Mouse (Mus musculus): Measurements from ENCODE around the gene Zc3h12a. TPM values are rescaled to one million over a fixed set of nuclear protein-coding genes. Genes with fewer than 3 reads are reported as not detected.

Zc3h12a gene
- polyA plus RNA-seq, 1 experiment from 2014 or later = 1.1 TPM

GRCm38 (mm10) chr4:125132394-125132793, 4.8 kb upstream of the Zc3h12a start:
- Histone ChIP-seq H3K4me1 (ENCODE audit: control insufficient read depth in 2 of 2, insufficient read depth in 2 of 2, low read length in 2 of 2) (peaks cover 4% of the 10 kb centered on the region in 2 experiments; a peak in 1 of 4 replicates), H3K27ac (replicated peaks in 1 of 2; ENCODE audit: control insufficient read depth in 1 of 2, insufficient read depth in 1 of 2, low read depth in 2 of 2, low read length in 2 of 2) (no peak overlapping the region), H3K4me2 (ENCODE audit: low read length) (no peak overlapping the region), H3K36me3 (ENCODE audit: control insufficient read depth, insufficient read depth, low read length) (no peaks in the 10 kb centered on the region), H3K27me3 (ENCODE audit: control insufficient read depth, insufficient read depth, low read length) (no peaks in the 10 kb centered on the region), H3K9me3 (ENCODE audit: control insufficient read depth, low read length) (no peaks in the 10 kb centered on the region), H3K9ac (ENCODE audit: low read length) (no peak overlapping the region), H3K4me3 (ENCODE audit: control insufficient read depth in 1 of 2, insufficient read depth in 1 of 2, low read depth in 1 of 2, low read length in 2 of 2) (no peak overlapping the region)
- no peak for ATAC-seq (ENCODE audit: insufficient number of reproducible peaks, insufficient read depth, low FRiP score, low read depth)
- 23% methylated on average over 5 of the region's 5 CpGs for WGBS

GRCm38 (mm10) chr4:125131493-125131892, 3.9 kb upstream of the Zc3h12a start:
- no peak for ATAC-seq (ENCODE audit: insufficient number of reproducible peaks, insufficient read depth, low FRiP score, low read depth)
- no peaks in the 10 kb centered on the region for H3K27me3 ChIP-seq (ENCODE audit: control insufficient read depth, insufficient read depth, low read length)
- no peak overlapping the region for H3K4me2 ChIP-seq (ENCODE audit: low read length)
- WGBS = 32% methylated on average over 4 of the region's 4 CpGs
- no peaks in the 10 kb centered on the region for H3K9me3 ChIP-seq (ENCODE audit: control insufficient read depth, low read length)
- no peak overlapping the region for H3K27ac ChIP-seq (replicated peaks in 1 of 2; ENCODE audit: control insufficient read depth in 1 of 2, insufficient read depth in 1 of 2, low read depth in 2 of 2, low read length in 2 of 2)
- H3K36me3 ChIP-seq (ENCODE audit: control insufficient read depth, insufficient read depth, low read length) = no peaks in the 10 kb centered on the region
- H3K4me1 ChIP-seq (ENCODE audit: control insufficient read depth in 2 of 2, insufficient read depth in 2 of 2, low read length in 2 of 2) = peaks cover 8 to 12% of the 10 kb centered on the region in 2 experiments; a peak in 3 of 4 replicates
- H3K4me3 ChIP-seq (ENCODE audit: control insufficient read depth in 1 of 2, insufficient read depth in 1 of 2, low read depth in 1 of 2, low read length in 2 of 2) = no peak overlapping the region
- H3K9ac ChIP-seq (ENCODE audit: low read length) = no peak overlapping the region

DNA sequence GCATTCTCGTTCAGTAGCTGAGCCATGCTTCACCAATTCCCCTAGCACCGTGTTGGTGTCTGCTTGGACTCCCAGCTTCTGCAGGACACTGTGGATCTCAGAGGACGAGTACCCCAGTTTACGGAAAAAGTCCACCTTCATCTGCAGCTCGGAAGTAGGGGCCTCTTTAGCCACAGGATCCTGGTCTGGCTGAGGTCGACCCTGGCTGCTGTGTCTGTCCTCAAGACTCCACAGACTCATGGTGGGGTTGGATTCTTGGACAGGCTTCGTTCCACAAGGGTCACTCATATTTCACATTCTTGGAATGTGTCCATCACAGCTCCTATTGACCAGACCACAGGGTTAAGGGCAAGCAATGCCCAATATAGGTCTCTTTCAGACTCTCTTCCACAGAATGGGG, 879 bp downstream of the Zc3h12a start:
- Histone ChIP-seq H3K4me2 (ENCODE audit: low read length) (peak overlapping the region; percentile 98), H3K9me3 (ENCODE audit: control insufficient read depth, low read length) (no peaks in the 10 kb centered on the region), H3K4me1 (ENCODE audit: control insufficient read depth in 2 of 2, insufficient read depth in 2 of 2, low read length in 2 of 2) (peaks cover 30 to 39% of the 10 kb centered on the region in 2 experiments), H3K36me3 (ENCODE audit: control insufficient read depth, insufficient read depth, low read length) (peaks cover 3% of the 10 kb centered on the region; the same call in 1 of the 2 replicates), H3K27ac (replicated peaks in 1 of 2; ENCODE audit: control insufficient read depth in 1 of 2, insufficient read depth in 1 of 2, low read depth in 2 of 2, low read length in 2 of 2) (no peak overlapping the region), H3K27me3 (ENCODE audit: control insufficient read depth, insufficient read depth, low read length) (no peaks in the 10 kb centered on the region), H3K4me3 (ENCODE audit: control insufficient read depth in 1 of 2, insufficient read depth in 1 of 2, low read depth in 1 of 2, low read length in 2 of 2) (peak overlapping the region; percentile 86 to 87), H3K9ac (ENCODE audit: low read length) (no peak overlapping the region)
- ATAC-seq (ENCODE audit: insufficient number of reproducible peaks, insufficient read depth, low FRiP score, low read depth) = no peak
- WGBS = 66% methylated on average over 7 of the region's 7 CpGs

- ATAC-seq (ENCODE audit: insufficient number of reproducible peaks, insufficient read depth, low FRiP score, low read depth) = no peak
- Histone ChIP-seq H3K27me3 (ENCODE audit: control insufficient read depth, insufficient read depth, low read length) (no peaks in the 10 kb centered on the region), H3K27ac (replicated peaks in 1 of 2; ENCODE audit: control insufficient read depth in 1 of 2, insufficient read depth in 1 of 2, low read depth in 2 of 2, low read length in 2 of 2) (no peak overlapping the region), H3K9ac (ENCODE audit: low read length) (no peak overlapping the region), H3K4me3 (ENCODE audit: control insufficient read depth in 1 of 2, insufficient read depth in 1 of 2, low read depth in 1 of 2, low read length in 2 of 2) (no peak overlapping the region), H3K36me3 (ENCODE audit: control insufficient read depth, insufficient read depth, low read length) (peaks cover 6% of the 10 kb centered on the region; the same call in 1 of the 2 replicates), H3K4me2 (ENCODE audit: low read length) (no peak overlapping the region), H3K9me3 (ENCODE audit: control insufficient read depth, low read length) (no peaks in the 10 kb centered on the region), H3K4me1 (ENCODE audit: control insufficient read depth in 2 of 2, insufficient read depth in 2 of 2, low read length in 2 of 2) (peaks cover 30 to 36% of the 10 kb centered on the region in 2 experiments)
- 91% methylated on average over 3 of the region's 3 CpGs for WGBS
Measured at GRCm38 (mm10) chr4:125126186-125126585, 1.5 kb downstream of the Zc3h12a start.

DNA sequence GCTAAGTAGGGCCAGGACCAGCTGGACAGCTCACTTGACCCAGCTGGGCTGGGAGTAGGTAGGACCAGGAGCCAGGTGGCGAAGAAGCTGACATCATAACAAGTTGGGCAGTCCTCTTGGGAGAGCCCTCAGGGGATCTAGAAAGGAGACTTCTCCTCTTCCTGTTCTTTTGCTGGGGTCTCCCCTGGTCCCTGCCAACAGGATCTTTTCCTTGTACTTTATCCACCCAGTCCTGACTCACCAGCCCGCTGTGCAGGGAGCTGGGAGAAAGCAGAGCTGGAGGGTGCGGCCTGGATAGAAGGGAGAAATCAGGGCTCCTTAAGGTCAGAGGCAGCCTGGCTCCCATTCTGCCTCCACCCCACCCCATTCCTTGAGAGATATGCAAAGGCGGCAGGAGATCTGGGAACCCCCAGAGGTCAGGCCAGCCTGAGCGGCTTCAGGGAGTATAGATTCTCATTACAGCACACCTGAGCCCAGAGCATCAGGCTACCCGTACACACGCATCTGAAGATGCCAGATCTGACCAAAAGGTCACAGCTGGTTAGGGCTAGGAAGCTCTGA, 2.2 kb downstream of the Zc3h12a start:
- Histone ChIP-seq H3K4me3 (ENCODE audit: control insufficient read depth in 1 of 2, insufficient read depth in 1 of 2, low read depth in 1 of 2, low read length in 2 of 2) (no peak overlapping the region), H3K4me2 (ENCODE audit: low read length) (0 out of 2 replicates have a peak overlapping the region, but pooled peaks have one; percentile 11), H3K9ac (ENCODE audit: low read length) (no peak overlapping the region), H3K4me1 (ENCODE audit: control insufficient read depth in 2 of 2, insufficient read depth in 2 of 2, low read length in 2 of 2) (peaks cover 30 to 36% of the 10 kb centered on the region in 2 experiments), H3K27me3 (ENCODE audit: control insufficient read depth, insufficient read depth, low read length) (no peaks in the 10 kb centered on the region), H3K36me3 (ENCODE audit: control insufficient read depth, insufficient read depth, low read length) (peaks cover 12% of the 10 kb centered on the region), H3K27ac (replicated peaks in 1 of 2; ENCODE audit: control insufficient read depth in 1 of 2, insufficient read depth in 1 of 2, low read depth in 2 of 2, low read length in 2 of 2) (no peak overlapping the region), H3K9me3 (ENCODE audit: control insufficient read depth, low read length) (no peaks in the 10 kb centered on the region)
- no peak for ATAC-seq (ENCODE audit: insufficient number of reproducible peaks, insufficient read depth, low FRiP score, low read depth)
- WGBS = 82% methylated on average over 7 of the region's 7 CpGs

GRCm38 (mm10) chr4:125124424-125125209, 3.0 kb downstream of the Zc3h12a start:
- peak overlapping the region in 1 of 2 experiments; percentile 44; a peak in 1 of 4 replicates for H3K27ac ChIP-seq (replicated peaks in 1 of 2; ENCODE audit: control insufficient read depth in 1 of 2, insufficient read depth in 1 of 2, low read depth in 2 of 2, low read length in 2 of 2)
- no peak overlapping the region for H3K4me3 ChIP-seq (ENCODE audit: control insufficient read depth in 1 of 2, insufficient read depth in 1 of 2, low read depth in 1 of 2, low read length in 2 of 2)
- H3K4me2 ChIP-seq (ENCODE audit: low read length) = 0 out of 2 replicates have a peak overlapping the region, but pooled peaks have one; percentile 11
- H3K27me3 ChIP-seq (ENCODE audit: control insufficient read depth, insufficient read depth, low read length) = no peaks in the 10 kb centered on the region
- peaks cover 30 to 36% of the 10 kb centered on the region in 2 experiments for H3K4me1 ChIP-seq (ENCODE audit: control insufficient read depth in 2 of 2, insufficient read depth in 2 of 2, low read length in 2 of 2)
- peaks cover 20% of the 10 kb centered on the region for H3K36me3 ChIP-seq (ENCODE audit: control insufficient read depth, insufficient read depth, low read length)
- H3K9me3 ChIP-seq (ENCODE audit: control insufficient read depth, low read length) = no peaks in the 10 kb centered on the region
- 35% methylated on average over 7 of the region's 7 CpGs for WGBS
- no peak overlapping the region for H3K9ac ChIP-seq (ENCODE audit: low read length)
- no peak for ATAC-seq (ENCODE audit: insufficient number of reproducible peaks, insufficient read depth, low FRiP score, low read depth)

- Histone ChIP-seq H3K4me3 (ENCODE audit: control insufficient read depth in 1 of 2, insufficient read depth in 1 of 2, low read depth in 1 of 2, low read length in 2 of 2) (no peak overlapping the region), H3K27me3 (ENCODE audit: control insufficient read depth, insufficient read depth, low read length) (no peaks in the 10 kb centered on the region), H3K4me1 (ENCODE audit: control insufficient read depth in 2 of 2, insufficient read depth in 2 of 2, low read length in 2 of 2) (peaks cover 30 to 36% of the 10 kb centered on the region in 2 experiments), H3K27ac (replicated peaks in 1 of 2; ENCODE audit: control insufficient read depth in 1 of 2, insufficient read depth in 1 of 2, low read depth in 2 of 2, low read length in 2 of 2) (peak overlapping the region in 1 of 2 experiments; percentile 39; a peak in 1 of 4 replicates), H3K9me3 (ENCODE audit: control insufficient read depth, low read length) (no peaks in the 10 kb centered on the region), H3K4me2 (ENCODE audit: low read length) (no peak overlapping the region), H3K36me3 (ENCODE audit: control insufficient read depth, insufficient read depth, low read length) (peaks cover 25% of the 10 kb centered on the region), H3K9ac (ENCODE audit: low read length) (peak overlapping the region; percentile 42)
- WGBS = 76% methylated on average over 7 of the region's 7 CpGs
- ATAC-seq (ENCODE audit: insufficient number of reproducible peaks, insufficient read depth, low FRiP score, low read depth) = no peak
Measured at GRCm38 (mm10) chr4:125123279-125123671, 4.4 kb downstream of the Zc3h12a start.
